Mouse (Mus musculus) hindbrain, embryonic 11.5 days (tissue): ENCODE data around the gene Mmp17. TPM values are rescaled to one million over a fixed set of nuclear protein-coding genes. Genes with fewer than 3 reads are reported as not detected.

Experiments used
- ATAC-seq: fragments of 200-750 bp; cut with Nextera tagmentation; 2 replicates; pipeline ENCODE4 v1.8.0; 2017; ENCODE audit warnings: mild to moderate bottlenecking, moderate TSS enrichment, moderate library complexity; ENCODE audit not compliant: low FRiP score
- DNase-seq: peaks from one replicate; pipeline ENCODE4 v3.0.0-alpha.2; 2015; ENCODE audit warnings: low spot score
- H3K27ac ChIP-seq: fragments of 300-500 bp; sonication (generic); 2 replicates; pipeline ENCODE4 v1.5.1; 2014; ENCODE audit warnings: mild to moderate bottlenecking, low read depth, low read length
- H3K27me3 ChIP-seq: fragments of 300-500 bp; sonication (generic); 2 replicates; pipeline ENCODE4 v1.6.1; 2014; ENCODE audit warnings: mild to moderate bottlenecking, low read length, moderate library complexity, mixed read lengths; ENCODE audit not compliant: control insufficient read depth, insufficient read depth
- H3K36me3 ChIP-seq: fragments of 300-500 bp; sonication (generic); 2 replicates; pipeline ENCODE4 v1.6.1; 2014; ENCODE audit warnings: mild to moderate bottlenecking, low read length, moderate library complexity, mixed read lengths; ENCODE audit not compliant: control insufficient read depth, insufficient read depth
- H3K4me1 ChIP-seq: fragments of 300-500 bp; sonication (generic); replicated peaks from 2 replicates; pipeline ENCODE4 v1.6.1; 2014; ENCODE audit warnings: low read length, mixed read lengths; ENCODE audit not compliant: control insufficient read depth, insufficient read depth
- H3K4me2 ChIP-seq: fragments of 300-500 bp; sonication (generic); replicated peaks from 2 replicates; pipeline ENCODE4 v1.6.1; 2014; ENCODE audit warnings: mild to moderate bottlenecking, low read depth, low read length
- H3K4me3 ChIP-seq: fragments of 300-500 bp; sonication (generic); 2 replicates; pipeline ENCODE4 v1.5.1; 2014; ENCODE audit warnings: low read depth, low read length
- H3K9ac ChIP-seq: fragments of 300-500 bp; sonication (generic); 2 replicates; pipeline ENCODE4 v1.6.1; 2014; ENCODE audit warnings: low read depth, low read length
- H3K9me3 ChIP-seq: fragments of 300-500 bp; sonication (generic); 2 replicates; pipeline ENCODE4 v1.6.1; 2016; ENCODE audit warnings: low read length; ENCODE audit not compliant: control insufficient read depth
- WGBS: fragments of 180-500 bp; shearing (Covaris S2); extraction: QIAGEN DNeasy Blood & Tissue Kit; methylation state at CpG from one replicate; pipeline ENCODE4 v1.1.7; 2014; 5-methylcytosine and 5-hydroxymethylcytosine counted together
- polyA plus RNA-seq: library from polyadenylated mRNA; unstranded; fragments of >200 nt; fragmentation: Nextera tagmentation; extraction: Ambion mirVana; gene quantifications from 2 replicates; pipeline ENCODE4 v1.2.1, GENCODE M21; 2014

Mmp17 gene
- polyA plus RNA-seq, 1 experiment from 2014 or later = 2.7 TPM

DNA sequence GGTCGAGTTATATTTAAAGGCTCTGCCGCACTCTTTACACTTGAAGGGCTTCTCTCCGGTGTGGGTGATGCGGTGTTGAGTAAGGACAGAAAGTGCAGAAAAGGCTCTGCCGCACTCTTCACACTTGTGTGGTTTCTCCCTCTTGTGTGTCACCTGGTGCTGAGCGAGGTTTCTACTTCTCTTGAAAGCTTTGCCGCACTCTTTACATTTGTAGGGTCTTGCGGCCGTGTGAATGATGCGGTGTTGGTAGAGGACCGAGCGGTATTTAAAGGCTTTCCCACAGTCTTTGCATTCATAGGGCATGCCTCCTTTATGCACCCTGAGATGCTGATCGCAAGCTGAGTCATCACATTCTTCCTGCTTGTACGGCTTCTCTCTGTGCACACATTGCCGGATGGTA is 74.0 kb downstream of the Mmp17 start:
- Histone ChIP-seq H3K27me3 (no peaks in the 10 kb centered on the region), H3K9me3 (no peaks in the 10 kb centered on the region), H3K4me1 (no peaks in the 10 kb centered on the region), H3K4me2 (no peak overlapping the region), H3K4me3 (no peak overlapping the region), H3K27ac (no peak overlapping the region), H3K9ac (no peak overlapping the region), H3K36me3 (peaks cover 2% of the 10 kb centered on the region; the same call in 1 of the 2 replicates)
- no peak for ATAC-seq
- 92% methylated on average over 15 of the region's 15 CpGs for WGBS
- no peak for DNase-seq

Other genes starting within 250 kb of the Mmp17 start
- gene Sfswap, start 82.9 kb upstream of the Mmp17 start, polyA plus RNA-seq = 46.1 and 59.0 TPM in 2 replicates
- gene Zfp11, start 85.9 kb downstream of the Mmp17 start, polyA plus RNA-seq = 7.4 and 7.5 TPM in 2 replicates
- not detected in 2 replicates for gene Sept14, start 124.3 kb downstream of the Mmp17 start, polyA plus RNA-seq
- 167 and 186 TPM in 2 replicates for gene Mrps17, start 131.3 kb downstream of the Mmp17 start, polyA plus RNA-seq
- 82.1 and 85.7 TPM in 2 replicates for gene Nipsnap2, start 140.9 kb downstream of the Mmp17 start, polyA plus RNA-seq
- gene Psph, start 203.3 kb downstream of the Mmp17 start, polyA plus RNA-seq = 39.8 and 40.0 TPM in 2 replicates